Mouse (Mus musculus) liver, postnatal 0 days (tissue): ENCODE measurements around the gene Anapc16.

Experiments
- CTCF ChIP-seq: sonication (generic); IDR thresholded peaks from 2 replicates; pipeline ENCODE4 v1.5.1; 2016; ENCODE audit warnings: antibody characterized with exemption, low read depth
- EP300 ChIP-seq: IDR thresholded peaks from 2 replicates; pipeline ENCODE4 v1.6.1; 2016; ENCODE audit warnings: antibody characterized with exemption, low read depth, mild to moderate bottlenecking

DNA sequence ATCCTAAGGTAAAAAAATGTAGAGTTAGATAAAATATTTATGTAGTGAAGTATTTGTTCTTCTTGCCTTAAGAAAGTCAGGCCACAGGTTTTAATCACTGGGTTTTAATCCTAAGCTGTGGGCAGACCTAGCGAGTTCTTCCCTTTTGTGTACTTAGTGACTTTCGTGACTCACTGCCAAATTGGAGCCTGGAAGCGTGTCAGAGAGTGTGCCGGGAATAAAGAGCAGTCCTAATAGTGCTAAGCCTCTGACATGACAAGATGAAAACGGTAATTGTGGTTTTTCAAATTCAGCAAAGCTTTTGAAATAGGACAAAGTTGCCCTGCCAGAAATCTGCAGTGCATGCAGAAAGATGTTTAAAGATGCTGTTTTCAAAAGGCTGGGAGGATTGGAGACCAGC lies 43.8 kb upstream of the Anapc16 start:
- TF ChIP-seq CTCF (no peak), EP300 (no peak)
